Mouse (Mus musculus) urinary bladder, postnatal 14 days (tissue): ENCODE measurements around the gene Naif1.

Experiments
- DNase-seq: peaks from one replicate; pipeline ENCODE4 v3.0.0; 2021; ENCODE audit warnings: low spot score

Gene Naif1

GRCm38 (mm10) chr2:32449761-32450754 lies at the start of gene Naif1:
Gene Naif1 (plus strand): TSS chr2:32450457.
- DNase-seq: no peak

- DNase-seq: peak; percentile 98
Observed at GRCm38 (mm10) chr2:32404663-32405062, 45.6 kb upstream of the Naif1 start.

GRCm38 (mm10) chr2:32407144-32407824 lies 43.0 kb upstream of the Naif1 start:
- no peak for DNase-seq

GRCm38 (mm10) chr2:32408429-32409424 lies 41.5 kb upstream of the Naif1 start:
- DNase-seq: no peak

GRCm38 (mm10) chr2:32411407-32411806 lies 38.9 kb upstream of the Naif1 start:
- no peak for DNase-seq

GRCm38 (mm10) chr2:32412742-32413531 lies 37.3 kb upstream of the Naif1 start:
- DNase-seq: no peak

GRCm38 (mm10) chr2:32413936-32414335 lies 36.3 kb upstream of the Naif1 start:
- DNase-seq: no peak

- no peak for DNase-seq
Observed at GRCm38 (mm10) chr2:32415801-32416200, 34.5 kb upstream of the Naif1 start.

- DNase-seq: no peak
Observed at GRCm38 (mm10) chr2:32416556-32416955, 33.7 kb upstream of the Naif1 start.

GRCm38 (mm10) chr2:32417486-32417885 lies 32.8 kb upstream of the Naif1 start:
- no peak for DNase-seq

GRCm38 (mm10) chr2:32418430-32419151 lies 31.7 kb upstream of the Naif1 start:
- DNase-seq: no peak

GRCm38 (mm10) chr2:32419359-32419758 lies 30.9 kb upstream of the Naif1 start:
- DNase-seq: peak; percentile 55

GRCm38 (mm10) chr2:32420066-32420608 lies 30.1 kb upstream of the Naif1 start:
- no peak for DNase-seq

GRCm38 (mm10) chr2:32420647-32421046 lies 29.6 kb upstream of the Naif1 start:
- no peak for DNase-seq

GRCm38 (mm10) chr2:32421851-32422251 lies 28.4 kb upstream of the Naif1 start:
- no peak for DNase-seq

GRCm38 (mm10) chr2:32423481-32424331 lies 26.6 kb upstream of the Naif1 start:
- peak; percentile 80 for DNase-seq

- DNase-seq: no peak
Observed at GRCm38 (mm10) chr2:32424796-32425195, 25.5 kb upstream of the Naif1 start.

- DNase-seq: no peak
Observed at GRCm38 (mm10) chr2:32425568-32425967, 24.7 kb upstream of the Naif1 start.

GRCm38 (mm10) chr2:32426141-32426540 lies 24.1 kb upstream of the Naif1 start:
- DNase-seq: no peak
